Mouse (Mus musculus): Measurements from ENCODE around the gene Dph7. TPM values are rescaled to one million over a fixed set of nuclear protein-coding genes. Genes with fewer than 3 reads are reported as not detected.
A peak's percentile ranks its signal among the peaks of the same experiment; 100 is the strongest.
"Not testable (repeated sequence)": the region's sequence is repeated elsewhere in the genome, so short reads cannot be mapped to it uniquely, and the experiment has no call there.

Gene Dph7
- total RNA-seq, 2 experiments from 2014 or later = 4.1 to 4.8 TPM

DNA sequence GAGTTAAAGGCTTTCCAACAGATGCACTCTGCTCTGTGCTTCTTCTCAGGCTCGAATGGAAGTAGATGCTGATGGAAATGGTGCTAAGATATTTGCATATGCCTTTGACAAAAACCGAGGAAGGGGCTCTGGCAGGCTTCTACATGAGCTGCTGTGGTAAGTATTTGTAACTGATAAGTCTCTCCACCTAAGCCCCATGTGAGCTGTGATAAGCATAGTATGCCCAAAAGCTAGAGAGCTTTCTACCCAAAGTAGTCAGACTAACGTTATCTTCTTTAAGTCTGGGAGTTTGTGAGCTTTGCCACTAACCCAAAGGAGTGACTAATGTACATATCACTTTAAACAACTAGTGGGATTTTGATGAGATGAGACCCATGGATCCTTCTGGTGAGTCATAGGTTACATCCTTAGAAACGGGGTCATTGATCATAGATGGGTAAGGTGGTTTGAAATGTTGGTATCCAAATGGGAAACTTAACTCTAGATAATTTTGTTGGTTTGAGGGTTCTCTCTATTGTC, 9.6 kb upstream of the Dph7 start:
- intact Hi-C loops (cut with DNase I; ENCODE audit: low total_unique reads) = no loop called here

DNA sequence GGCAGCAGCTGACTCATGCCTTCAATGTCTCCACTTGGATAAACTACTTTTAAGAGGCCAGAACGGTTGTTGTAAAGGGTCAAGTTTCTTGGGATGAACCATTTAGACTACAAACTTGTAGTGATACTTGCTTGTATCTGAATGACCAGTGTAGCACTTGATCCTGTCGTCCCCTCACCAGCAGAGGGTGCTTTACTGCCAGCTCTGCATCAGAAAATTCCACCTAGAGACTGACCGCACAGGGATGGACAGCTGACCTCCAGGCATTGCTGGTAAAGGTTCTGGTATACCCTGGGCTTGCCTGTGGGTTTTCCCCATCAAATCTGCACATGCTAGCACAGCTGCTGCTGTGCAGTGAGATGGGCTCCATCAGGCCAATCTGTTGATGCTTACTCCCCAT, 1.3 kb upstream of the Dph7 start:
- intact Hi-C loops (cut with DNase I; ENCODE audit: low total_unique reads) = loop anchor here (5.0 kb wide), 1 partner anchor 36 kb away; no protein-coding TSS in a partner anchor
- no peak for DNase-seq

More for the DNA sequence above, 9.6 kb upstream of the Dph7 start:
- DNase-seq = no peak

DNA sequence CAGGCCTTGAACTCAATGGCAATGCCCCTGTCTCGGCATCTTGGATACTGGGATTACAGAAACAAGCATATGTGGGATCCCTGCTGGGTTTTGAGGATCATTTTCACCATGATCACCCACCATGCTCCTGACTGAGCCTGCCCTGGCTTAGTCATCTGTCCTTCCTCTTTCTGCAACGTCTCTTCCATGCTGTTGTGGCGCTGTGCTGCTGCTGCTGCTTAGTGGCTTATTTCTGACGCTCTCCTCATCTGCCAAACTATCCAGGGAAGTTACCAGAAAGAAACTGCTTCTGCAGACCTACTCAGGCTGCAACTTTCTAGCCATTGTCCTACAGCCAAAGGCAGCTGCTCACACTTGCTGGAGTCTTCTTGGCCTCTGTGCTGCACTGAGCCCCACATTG, 8.2 kb downstream of the Dph7 start:
- intact Hi-C loops (cut with DNase I; ENCODE audit: low total_unique reads) = no loop called here
- no peak for DNase-seq

DNA sequence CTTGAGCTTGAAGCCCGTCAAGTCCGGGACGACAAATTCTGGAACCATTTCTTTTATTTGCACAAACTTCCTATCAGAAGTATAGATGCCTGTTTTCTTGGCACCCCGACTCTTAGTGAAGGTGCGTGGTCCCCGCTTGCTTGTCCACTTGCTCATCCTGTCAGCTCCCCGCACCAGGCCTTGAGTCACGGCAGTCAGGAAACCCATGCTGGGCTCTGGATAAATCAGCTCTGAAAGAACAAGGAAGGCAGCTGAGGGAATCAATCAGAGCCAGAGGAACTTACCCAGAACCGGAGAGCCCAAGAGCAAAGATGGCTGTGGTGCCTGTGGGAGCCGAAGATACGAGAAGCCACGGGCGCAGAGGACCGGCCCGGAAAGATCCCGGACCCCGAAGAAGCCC, 12.3 kb downstream of the Dph7 start:
- DNase-seq; intact Hi-C loops (cut with DNase I; ENCODE audit: low total_unique reads): not testable (repeated sequence)

DNA sequence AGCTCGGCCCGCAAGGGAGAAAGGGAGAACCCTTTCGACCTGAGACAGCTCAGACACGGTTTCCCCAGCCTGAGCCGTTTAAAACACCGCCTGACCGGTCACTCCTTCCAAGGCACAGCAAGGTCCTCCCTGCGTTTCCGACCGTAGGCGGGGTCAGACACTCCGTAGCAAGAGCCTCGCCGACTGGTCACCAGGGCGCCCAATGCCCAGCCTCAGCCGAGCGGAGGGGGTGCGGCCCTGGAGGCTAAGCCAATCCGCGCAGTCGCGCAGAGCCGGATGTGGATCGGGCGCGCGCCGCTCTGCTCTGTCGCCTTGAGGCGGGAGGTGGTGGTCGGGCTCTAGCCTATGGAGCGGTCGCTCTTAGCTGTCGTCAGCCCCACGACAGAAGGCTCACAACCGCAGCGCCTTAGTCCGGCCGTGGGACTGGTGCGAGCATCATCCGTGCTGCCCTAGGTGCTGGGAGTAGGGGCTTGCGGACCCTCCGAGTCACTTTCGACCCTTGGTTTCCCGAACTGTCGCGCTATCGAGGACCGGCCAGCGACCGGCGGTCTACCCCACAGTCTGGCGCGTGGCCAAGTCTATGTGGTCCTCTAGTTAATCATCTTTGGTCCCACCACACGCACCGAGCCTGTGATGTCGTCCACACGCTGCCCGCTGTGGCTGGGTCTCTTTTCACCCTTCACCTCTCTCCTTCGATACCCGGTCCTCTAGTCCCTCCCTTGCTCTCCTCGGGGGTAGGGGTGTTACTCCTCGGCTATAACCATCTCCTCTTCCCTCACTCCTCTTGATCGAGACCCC, 12.9 kb downstream of the Dph7 start, which contains the start of gene Mrpl41:
Gene Mrpl41, minus strand, starts transcription at position 193 of the 798 bp plus-strand sequence.
- peak; percentile 98 for DNase-seq
- intact Hi-C loops (cut with DNase I; ENCODE audit: low total_unique reads) = no loop called here

DNA sequence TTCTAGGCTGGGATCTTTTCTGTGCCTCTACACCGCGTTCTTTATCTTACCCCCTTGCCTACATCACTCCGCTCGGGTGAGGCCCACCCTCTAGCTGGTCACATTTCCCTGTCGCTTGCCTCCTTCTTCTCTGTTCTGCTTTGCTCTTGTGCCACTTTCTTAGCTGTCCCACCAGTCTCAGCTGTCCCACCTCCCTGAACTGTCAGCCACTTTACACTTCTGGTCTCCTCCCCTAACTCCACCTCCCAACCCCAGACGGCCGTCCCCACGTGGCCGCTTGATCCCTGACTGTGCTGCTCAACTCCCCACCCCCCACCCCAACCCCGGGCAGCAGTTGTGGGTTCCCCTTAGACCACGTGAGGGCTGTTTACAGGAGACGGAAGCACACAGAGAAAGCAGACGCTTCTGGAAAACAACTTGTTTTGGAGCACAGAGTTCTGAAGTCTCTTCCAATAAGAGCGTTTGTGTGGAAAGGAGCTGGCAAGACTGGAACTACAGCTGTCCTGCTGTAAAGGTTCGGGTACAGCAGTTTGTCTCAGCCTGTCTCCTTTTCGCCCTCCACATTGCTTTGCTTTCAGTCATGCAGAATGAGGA, 13.6 kb downstream of the Dph7 start, which contains the start of gene Pnpla7:
Gene Pnpla7, plus strand, starts transcription at position 330 of the 594 bp plus-strand sequence.
- DNase-seq = peak; percentile 85
- intact Hi-C loops (cut with DNase I; ENCODE audit: low total_unique reads) = no loop called here

DNA sequence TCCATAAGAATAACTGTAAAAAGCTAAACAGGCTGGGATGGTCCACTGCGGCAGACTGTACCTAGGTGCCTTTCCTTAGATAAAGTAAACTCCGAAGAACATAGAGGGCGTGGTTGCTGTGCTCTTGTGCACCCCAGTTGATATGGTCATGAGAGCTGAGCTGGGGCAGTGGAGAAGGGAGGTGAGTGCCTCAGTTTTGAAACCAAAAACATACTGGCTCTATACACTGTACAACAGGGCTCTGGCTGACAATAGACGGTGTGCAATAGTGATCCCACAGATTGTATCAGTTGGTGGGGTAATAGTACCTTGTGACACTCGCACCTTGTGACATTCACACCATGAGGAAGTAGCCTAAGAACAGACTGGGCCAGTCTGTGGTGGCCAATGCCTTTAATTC, 14.8 kb downstream of the Dph7 start:
- no peak for DNase-seq
- intact Hi-C loops (cut with DNase I; ENCODE audit: low total_unique reads) = no loop called here

DNA sequence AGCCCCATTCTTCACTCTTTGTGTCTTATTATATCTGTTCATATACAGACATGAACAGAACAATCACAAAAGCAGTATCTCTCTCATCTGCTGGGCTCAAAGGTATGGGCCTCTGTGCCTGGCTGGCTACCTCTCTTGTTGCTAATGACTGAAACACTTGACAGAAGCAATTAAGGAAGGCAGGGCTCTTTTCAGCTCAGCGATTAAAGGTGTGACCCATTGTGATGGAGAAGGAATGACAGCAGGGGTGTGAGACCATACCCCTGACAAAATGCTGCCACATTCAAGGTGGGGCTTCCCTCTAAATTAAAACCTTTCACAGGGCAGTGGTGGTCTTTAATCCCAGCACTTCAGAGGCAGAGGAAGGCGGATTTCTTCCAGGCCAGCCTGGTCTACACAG, 25.6 kb downstream of the Dph7 start:
- intact Hi-C loops (cut with DNase I; ENCODE audit: low total_unique reads) = no loop called here
- DNase-seq = no peak

DNA sequence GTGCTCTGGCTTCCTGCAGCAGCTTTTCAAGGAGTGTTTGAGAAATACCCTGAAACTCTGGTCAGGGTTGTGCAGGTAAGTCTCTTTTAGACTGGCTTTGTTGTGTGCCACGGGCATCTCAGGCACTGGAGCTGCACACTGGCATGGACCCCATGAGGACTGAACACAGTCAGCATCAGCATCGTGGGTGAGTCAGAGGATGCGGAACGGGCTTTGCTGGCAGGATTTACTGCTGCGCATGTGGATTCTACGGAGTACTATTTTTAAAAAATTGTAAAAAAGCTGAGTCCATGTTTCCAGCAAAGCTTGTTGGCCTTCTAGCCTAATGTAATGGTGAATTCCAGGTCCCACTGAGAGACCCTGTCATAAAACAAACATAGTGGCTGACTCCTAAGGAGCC, 33.1 kb downstream of the Dph7 start:
- intact Hi-C loops (cut with DNase I; ENCODE audit: low total_unique reads) = loop anchor here (5.0 kb wide), 1 partner anchor 33 kb away; the partner anchor contains the start of gene Dph7
- no peak for DNase-seq

DNA sequence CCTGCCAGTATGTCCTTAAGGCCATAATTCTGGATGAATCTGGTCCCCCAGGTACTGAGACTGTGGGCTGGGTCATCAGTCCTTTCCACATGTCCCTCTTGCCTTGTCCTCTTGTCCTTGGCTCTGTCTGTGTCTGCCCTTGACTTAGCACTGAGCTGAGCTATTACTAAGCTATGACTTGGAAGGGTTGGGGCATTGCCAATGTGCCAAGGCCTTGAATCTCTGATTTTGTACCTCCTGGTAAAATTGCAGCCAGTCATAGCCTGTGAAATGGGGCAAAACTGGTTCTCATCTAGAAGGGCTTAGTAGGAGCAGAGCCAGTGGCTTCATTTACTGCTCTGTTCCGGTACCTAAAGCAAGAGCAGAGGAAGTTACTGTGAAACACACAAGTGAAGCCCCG, 34.3 kb downstream of the Dph7 start:
- DNase-seq = no peak
- intact Hi-C loops (cut with DNase I; ENCODE audit: low total_unique reads) = loop anchor here (5.0 kb wide), 1 partner anchor 34 kb away; the partner anchor contains the start of gene Dph7

DNA sequence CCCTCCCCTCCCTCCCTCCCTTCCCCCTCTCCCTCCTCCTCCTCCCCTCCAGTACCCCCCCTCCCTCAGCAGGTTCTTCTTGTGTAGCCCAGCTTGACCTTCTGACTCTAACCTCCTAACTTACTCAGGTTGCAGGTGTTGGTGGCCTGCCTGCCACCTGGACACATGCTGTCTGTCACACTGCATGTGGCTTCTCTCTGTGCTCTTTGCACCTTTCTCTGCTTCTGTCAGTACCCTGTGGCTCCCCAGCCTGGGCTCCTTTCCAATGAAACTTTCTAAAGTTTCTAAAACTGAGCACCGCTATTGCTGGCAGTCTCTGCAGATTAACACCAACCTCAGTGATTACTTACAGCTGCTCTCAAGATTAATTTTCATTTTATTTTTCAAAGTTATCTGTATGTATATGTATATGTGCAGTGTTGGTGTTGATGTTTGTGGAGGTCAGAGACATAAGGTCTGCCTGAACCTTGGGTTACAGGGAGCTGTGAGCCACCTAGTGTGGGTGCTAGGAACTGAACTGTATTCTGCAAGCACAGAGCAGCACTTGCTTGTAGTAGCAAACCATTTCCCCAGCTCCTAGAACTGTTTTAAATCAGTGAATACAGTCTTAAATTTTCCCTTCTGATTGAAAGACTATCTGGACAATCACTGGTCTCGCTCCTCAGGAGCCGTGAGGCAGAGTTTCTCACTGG, 38.5 kb downstream of the Dph7 start:
- DNase-seq = peak; percentile 32
- intact Hi-C loops (cut with DNase I; ENCODE audit: low total_unique reads) = no loop called here

DNA sequence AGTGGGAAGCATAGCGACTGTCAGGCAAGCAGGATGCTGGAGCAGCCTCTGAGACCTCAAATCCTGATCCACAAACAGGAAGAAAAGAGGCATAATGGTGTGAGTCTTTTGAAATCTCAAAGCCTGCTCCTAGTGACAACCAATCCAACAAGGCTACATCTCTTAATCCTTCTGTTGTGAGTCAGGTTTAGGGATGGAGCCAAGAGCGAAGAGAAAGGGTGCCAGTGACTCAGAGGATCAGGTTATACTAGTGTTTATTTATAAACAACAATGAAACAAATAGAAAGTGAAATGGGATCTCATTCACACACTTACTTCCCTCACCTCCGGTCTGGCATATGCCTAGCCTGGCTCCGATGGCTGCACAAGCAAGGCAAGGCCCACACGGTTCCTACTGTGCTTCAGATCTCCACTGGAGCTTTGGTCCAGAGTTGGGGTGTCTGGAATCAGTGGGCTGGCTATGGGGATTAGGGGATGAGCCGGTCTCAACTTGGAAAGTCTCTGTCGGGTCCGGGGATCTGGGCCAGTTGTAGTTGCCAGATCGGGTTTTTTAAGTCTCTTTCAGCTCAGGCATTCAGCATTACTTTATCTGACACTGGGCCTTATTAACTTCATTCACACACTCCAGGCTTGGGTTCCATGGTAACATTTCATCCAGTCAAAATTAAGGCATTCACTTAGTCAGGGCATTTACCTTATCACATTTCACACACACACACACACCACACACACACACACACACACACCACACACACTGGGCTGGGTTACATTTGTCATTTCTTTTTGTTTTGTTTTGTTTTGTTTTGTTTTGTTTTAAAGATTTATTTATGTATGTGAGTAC, 42.0 kb downstream of the Dph7 start:
- no peak for DNase-seq
- intact Hi-C loops (cut with DNase I; ENCODE audit: low total_unique reads) = no loop called here

DNA sequence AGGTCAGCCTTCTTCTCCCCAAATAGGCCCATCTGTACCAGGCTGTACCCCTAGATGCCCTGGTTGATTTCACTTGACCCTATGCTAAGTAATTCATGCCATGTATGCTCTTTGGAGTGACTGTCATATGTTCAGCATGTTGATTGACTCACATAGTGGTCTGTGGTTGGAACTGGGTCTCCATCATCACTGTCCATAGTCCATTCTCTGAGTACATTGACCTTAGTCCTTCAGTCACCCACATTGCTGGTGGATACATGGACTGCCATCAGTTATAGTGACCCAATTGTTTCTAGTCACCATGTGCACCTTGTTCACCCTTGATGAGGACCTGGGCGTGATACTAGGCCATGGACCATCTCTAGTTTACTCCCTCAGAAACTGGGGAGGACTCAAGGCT, 44.6 kb downstream of the Dph7 start:
- intact Hi-C loops (cut with DNase I; ENCODE audit: low total_unique reads) = no loop called here
- no peak for DNase-seq

DNA sequence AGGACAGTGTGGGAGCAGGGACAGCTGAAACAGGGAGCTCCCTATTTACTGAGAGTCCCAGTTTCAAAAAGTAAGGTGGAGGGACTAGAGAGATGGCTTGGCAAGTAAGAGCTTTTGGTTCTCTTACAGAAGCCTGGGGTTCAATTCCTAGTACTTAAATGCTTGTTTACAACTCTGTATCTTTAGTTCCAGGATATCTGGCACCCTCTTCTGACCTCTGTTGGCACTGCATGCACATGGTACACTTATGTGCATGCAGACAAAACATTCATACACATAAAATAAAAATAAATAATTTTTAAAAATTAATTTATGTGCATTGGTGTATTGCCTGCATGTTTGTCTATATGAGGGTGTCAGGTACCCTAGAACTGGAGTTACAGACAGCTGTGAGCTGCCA, 46.0 kb downstream of the Dph7 start:
- DNase-seq = no peak
- intact Hi-C loops (cut with DNase I; ENCODE audit: low total_unique reads) = no loop called here

Small RNA genes lying within 50 kb of the gene (microRNA-seq; reads per million reads assigned to microRNA genes)
- gene Gm22875 = 0 reads per million in 2 experiments

Other genes with a start within 250 kb of the Dph7 start
- gene Cacna1b, start 199.2 kb upstream of the Dph7 start, total RNA-seq (2021) = under 1 TPM; 0.12 to 0.40 TPM
- 10 to 100 TPM; 31.6 to 32.5 TPM for gene Ehmt1, start 42.8 kb upstream of the Dph7 start, total RNA-seq (2021)
- gene Arrdc1, start 27.1 kb upstream of the Dph7 start, total RNA-seq (2021) = 1 to 10 TPM; 5.4 to 5.7 TPM
- 10 to 100 TPM; 15.8 to 19.6 TPM for gene Zmynd19, start 12.6 kb upstream of the Dph7 start, total RNA-seq (2021)
- gene Mrpl41, start 12.7 kb downstream of the Dph7 start, total RNA-seq (2021) = 10 to 100 TPM; 40.9 to 46.3 TPM
- gene Pnpla7, start 13.6 kb downstream of the Dph7 start, total RNA-seq (2021) = 10 to 100 TPM; 16.5 to 25.5 TPM
- gene Nsmf, start 92.0 kb downstream of the Dph7 start, total RNA-seq (2021) = 10 to 100 TPM; 16.7 to 19.5 TPM
- not detected for gene Entpd8, start 117.9 kb downstream of the Dph7 start, total RNA-seq (2021)
- not detected for gene Noxa1, start 132.7 kb downstream of the Dph7 start, total RNA-seq (2021)
- gene Nrarp, start 218.4 kb downstream of the Dph7 start, total RNA-seq (2021) = 10 to 100 TPM; 11.3 to 13.6 TPM
- 1 to 10 TPM; 1.9 TPM for gene Tor4a, start 234.5 kb downstream of the Dph7 start, total RNA-seq (2021)
- 10 to 100 TPM; 24.1 to 26.1 TPM for gene Nelfb, start 249.1 kb downstream of the Dph7 start, total RNA-seq (2021)